Mouse (Mus musculus) heart, embryonic 16.5 days (tissue): Measurements from ENCODE around the gene Olfr54. TPM values are rescaled to one million over a fixed set of nuclear protein-coding genes. Genes with fewer than 3 reads are reported as not detected.
"Not testable (repeated sequence)": the region's sequence is repeated elsewhere in the genome, so short reads cannot be mapped to it uniquely, and the experiment has no call there.

Experiments used
- ATAC-seq: fragments of 200-750 bp; cut with Nextera tagmentation; replicated peaks from 2 replicates; pipeline ENCODE4 v1.8.0; 2017; ENCODE audit warnings: moderate number of reproducible peaks; ENCODE audit not compliant: insufficient read depth, low FRiP score; ENCODE audit errors: extremely low read depth
- H3K27ac ChIP-seq: fragments of 300-500 bp; sonication (generic); 2 replicates; pipeline ENCODE4 v1.5.1; 2014; ENCODE audit warnings: mild to moderate bottlenecking, low read length, control low read depth, moderate library complexity
- H3K27me3 ChIP-seq: fragments of 300-500 bp; sonication (generic); 2 replicates; pipeline ENCODE4 v1.6.1; 2014; ENCODE audit warnings: low read length, mixed read lengths; ENCODE audit not compliant: control insufficient read depth, insufficient read depth
- H3K36me3 ChIP-seq: fragments of 300-500 bp; sonication (generic); 2 replicates; pipeline ENCODE4 v1.6.1; 2014; ENCODE audit not compliant: control insufficient read depth, insufficient read depth
- H3K4me1 ChIP-seq: fragments of 300-500 bp; sonication (generic); 2 replicates; pipeline ENCODE4 v1.6.1; 2014; ENCODE audit warnings: low read length, mixed read lengths; ENCODE audit not compliant: control insufficient read depth, insufficient read depth
- H3K4me2 ChIP-seq: fragments of 300-500 bp; sonication (generic); 2 replicates; pipeline ENCODE4 v1.6.1; 2014; ENCODE audit warnings: low read depth, mild to moderate bottlenecking, control low read depth, low read length
- H3K4me3 ChIP-seq: fragments of 300-500 bp; sonication (generic); 2 replicates; pipeline ENCODE4 v1.5.1; 2014; ENCODE audit warnings: mild to moderate bottlenecking, control low read depth, low read length
- H3K9ac ChIP-seq: fragments of 300-500 bp; sonication (generic); 2 replicates; pipeline ENCODE4 v1.6.1; 2014; ENCODE audit warnings: low read length, control low read depth
- H3K9me3 ChIP-seq: fragments of 300-500 bp; sonication (generic); replicated peaks from 2 replicates; pipeline ENCODE4 v1.6.1; 2016; ENCODE audit warnings: low read length; ENCODE audit not compliant: control insufficient read depth
- WGBS: fragments of 180-500 bp; shearing (Covaris S2); extraction: QIAGEN DNeasy Blood & Tissue Kit; methylation state at CpG from one replicate; pipeline ENCODE4 v1.1.7; 2014; 5-methylcytosine and 5-hydroxymethylcytosine counted together
- polyA plus RNA-seq: library from polyadenylated mRNA; unstranded; fragments of >200 nt; fragmentation: Nextera tagmentation; extraction: Ambion mirVana; gene quantifications from 2 replicates; pipeline ENCODE4 v1.2.1, GENCODE M21; 2015

Gene Olfr54
- polyA plus RNA-seq, 1 experiment from 2014 or later = not detected

DNA sequence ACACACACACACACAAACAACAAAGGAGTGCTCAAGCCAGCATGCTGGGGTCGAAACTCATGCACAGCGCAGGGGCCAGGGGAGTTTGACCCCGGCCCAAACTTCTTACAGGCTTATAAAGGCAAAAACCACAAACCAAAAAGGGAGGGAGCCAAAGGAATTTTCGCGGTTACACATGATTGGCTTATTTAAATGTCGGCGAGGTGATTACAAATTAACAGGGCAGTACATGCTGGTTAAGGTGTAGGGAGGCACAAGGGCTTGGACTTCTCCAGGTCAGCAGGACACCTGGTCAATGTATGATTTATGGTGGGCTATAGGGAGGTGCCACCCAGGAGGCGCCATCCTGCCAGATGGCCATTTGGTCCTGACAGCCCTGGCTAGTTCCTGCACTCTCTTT, 15.3 kb downstream of the Olfr54 start:
- H3K36me3 ChIP-seq, H3K27me3 ChIP-seq, H3K27ac ChIP-seq, H3K4me1 ChIP-seq, ATAC-seq, H3K9me3 ChIP-seq, H3K4me3 ChIP-seq, H3K4me2 ChIP-seq, H3K9ac ChIP-seq: not testable (repeated sequence)
- 75% methylated on average over 8 of the region's 8 CpGs for WGBS

DNA sequence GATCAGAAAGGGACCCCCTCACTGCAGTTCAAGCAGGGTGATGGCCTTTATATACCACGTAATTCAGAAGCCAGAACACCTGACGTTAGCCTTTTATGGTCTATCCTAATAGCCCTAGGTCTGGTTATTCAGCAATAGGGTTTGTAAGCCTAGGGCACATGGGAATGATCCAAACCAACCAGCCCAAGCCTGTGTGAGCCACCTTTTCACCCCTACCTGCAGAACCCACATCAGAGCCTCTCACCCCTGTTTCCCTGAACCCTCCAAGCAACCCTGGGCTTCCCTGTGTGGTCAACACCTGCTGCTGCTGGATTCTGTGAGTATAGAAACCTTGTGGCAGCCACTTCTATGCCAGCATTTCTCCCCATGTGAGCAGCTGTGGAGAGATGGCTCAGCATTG, 16.2 kb downstream of the Olfr54 start:
- WGBS = 77% methylated on average over 2 of the region's 2 CpGs
- Histone ChIP-seq H3K27me3 (no peaks in the 10 kb centered on the region), H3K27ac (no peak overlapping the region), H3K4me2 (no peak overlapping the region), H3K4me3 (no peak overlapping the region), H3K4me1 (no peaks in the 10 kb centered on the region), H3K9ac (no peak overlapping the region), H3K9me3 (no peaks in the 10 kb centered on the region), H3K36me3 (no peaks in the 10 kb centered on the region)
- ATAC-seq = no peak

DNA sequence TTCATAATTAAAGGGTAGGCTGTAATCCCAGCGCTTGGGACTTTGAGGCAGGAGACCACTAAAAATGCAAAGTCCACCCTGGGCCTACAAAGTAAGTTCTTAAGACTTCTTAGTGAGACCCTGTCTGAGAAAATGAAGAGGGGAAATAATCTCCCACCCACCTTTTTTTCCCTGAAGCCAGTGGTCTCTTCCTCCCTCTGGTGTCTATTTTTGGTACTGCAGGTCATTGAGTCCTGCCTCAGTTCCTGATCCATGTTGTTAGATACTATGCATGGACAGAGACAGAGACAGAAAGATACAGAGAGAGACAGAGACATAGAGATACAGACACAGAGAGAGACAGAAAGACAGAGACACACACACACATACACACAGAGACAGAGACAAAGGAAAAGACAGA, 18.8 kb downstream of the Olfr54 start:
- H3K27ac ChIP-seq = no peak overlapping the region
- H3K27me3 ChIP-seq = no peaks in the 10 kb centered on the region
- no peak overlapping the region for H3K4me2 ChIP-seq
- no peaks in the 10 kb centered on the region for H3K36me3 ChIP-seq
- 27% methylated on average over 1 of the region's 1 CpGs for WGBS
- H3K9me3 ChIP-seq = no peaks in the 10 kb centered on the region
- H3K4me1 ChIP-seq = no peaks in the 10 kb centered on the region
- no peak overlapping the region for H3K9ac ChIP-seq
- H3K4me3 ChIP-seq = no peak overlapping the region
- ATAC-seq = no peak

DNA sequence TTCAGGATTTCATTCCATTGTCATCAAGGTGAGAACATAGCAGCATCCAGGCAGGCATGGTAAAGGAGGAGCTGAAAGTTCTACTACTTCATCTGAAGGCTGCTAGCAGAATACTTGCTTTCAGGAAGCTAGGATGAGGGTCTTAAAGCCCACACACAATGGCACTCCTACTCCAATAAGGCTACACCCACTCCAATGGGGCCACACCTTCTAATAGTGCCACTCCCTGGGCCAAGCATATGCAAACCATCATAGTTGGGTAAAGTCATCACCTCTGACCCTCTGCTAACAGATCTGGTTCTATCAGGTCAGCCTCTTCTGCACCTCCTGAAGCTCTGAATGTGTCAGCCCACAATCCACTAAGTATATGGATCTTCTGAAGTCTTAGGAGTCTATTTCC, 20.1 kb downstream of the Olfr54 start:
- H3K9me3 ChIP-seq, H3K4me3 ChIP-seq, H3K9ac ChIP-seq, H3K4me1 ChIP-seq, ATAC-seq, H3K4me2 ChIP-seq, H3K36me3 ChIP-seq, H3K27ac ChIP-seq, H3K27me3 ChIP-seq: not testable (repeated sequence)

DNA sequence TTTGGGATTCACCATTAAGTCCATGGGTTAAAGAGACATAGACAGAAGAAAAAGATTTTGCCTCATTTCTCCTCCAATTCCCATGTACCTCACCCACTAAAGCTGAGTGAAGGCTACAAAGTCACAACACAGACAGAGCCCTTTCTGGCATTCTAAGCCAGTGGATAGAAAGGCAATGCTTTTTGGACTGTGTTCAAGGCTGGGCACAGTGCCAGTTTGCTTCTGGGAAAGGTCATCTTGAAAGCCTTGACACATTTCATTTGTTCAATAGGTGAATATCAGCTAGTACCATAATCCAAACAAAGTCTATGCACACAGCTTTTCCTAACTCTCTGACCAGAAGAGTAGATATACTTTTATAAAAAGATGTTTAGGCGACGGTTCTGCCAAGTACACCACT, 21.9 kb downstream of the Olfr54 start:
- Histone ChIP-seq H3K9ac (no peak overlapping the region), H3K9me3 (no peaks in the 10 kb centered on the region), H3K4me1 (no peaks in the 10 kb centered on the region), H3K27ac (no peak overlapping the region), H3K27me3 (no peaks in the 10 kb centered on the region; the same call in 1 of the 2 replicates), H3K4me3 (no peak overlapping the region), H3K4me2 (no peak overlapping the region), H3K36me3 (no peaks in the 10 kb centered on the region)
- ATAC-seq = no peak
- 48% methylated on average over 2 of the region's 2 CpGs for WGBS

DNA sequence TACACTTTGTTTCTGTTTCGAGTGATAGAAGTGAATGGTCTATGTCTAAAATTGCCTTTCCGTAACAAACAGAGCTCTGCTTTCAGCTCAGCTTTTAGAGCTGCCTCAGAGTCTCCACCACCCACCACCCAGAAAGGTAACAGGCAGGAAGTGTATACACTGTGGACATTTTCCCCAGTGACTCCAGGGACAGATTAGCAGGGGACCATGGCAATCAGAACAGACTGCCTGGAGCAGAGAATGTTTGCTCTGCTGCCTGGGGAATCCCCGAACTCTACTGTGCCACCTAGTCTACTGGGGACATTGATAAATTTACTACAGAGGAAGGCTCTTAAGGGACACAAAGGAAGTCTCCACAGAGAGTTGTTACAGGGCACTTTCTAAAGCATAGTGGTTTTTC, 30.7 kb downstream of the Olfr54 start:
- not testable (repeated sequence) for ATAC-seq, H3K27ac ChIP-seq, H3K9me3 ChIP-seq, H3K4me3 ChIP-seq, H3K4me1 ChIP-seq, H3K4me2 ChIP-seq, H3K9ac ChIP-seq, H3K27me3 ChIP-seq, H3K36me3 ChIP-seq
- 66% methylated on average over 3 of the region's 3 CpGs for WGBS

DNA sequence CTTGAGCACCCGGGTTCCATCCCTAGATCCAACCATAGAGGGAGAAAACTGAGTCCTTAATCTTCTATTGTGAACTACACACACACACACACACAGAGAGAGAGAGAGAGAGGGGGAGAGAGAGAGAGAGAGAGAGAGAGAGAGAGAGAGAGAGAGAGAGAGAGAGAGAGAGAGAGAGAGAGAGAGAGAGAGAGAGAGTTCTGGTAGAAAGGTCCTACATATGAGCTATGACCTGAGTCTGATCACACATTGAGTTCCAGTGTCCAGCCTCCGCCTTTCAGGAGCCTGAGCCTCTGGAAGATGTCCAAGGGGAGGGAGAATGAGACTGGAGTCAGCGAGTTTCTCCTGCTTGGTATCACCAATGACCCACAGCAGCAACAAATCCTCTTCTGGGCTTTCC, 33.8 kb downstream of the Olfr54 start, which contains the start of gene Olfr1375:
Gene Olfr1375, plus strand, starts transcription at position 301 of the 400 bp plus-strand sequence.
- 59% methylated on average over 3 of the region's 3 CpGs for WGBS
- not testable (repeated sequence) for H3K27ac ChIP-seq, H3K4me3 ChIP-seq, ATAC-seq, H3K36me3 ChIP-seq, H3K27me3 ChIP-seq, H3K4me1 ChIP-seq, H3K9ac ChIP-seq, H3K4me2 ChIP-seq, H3K9me3 ChIP-seq

DNA sequence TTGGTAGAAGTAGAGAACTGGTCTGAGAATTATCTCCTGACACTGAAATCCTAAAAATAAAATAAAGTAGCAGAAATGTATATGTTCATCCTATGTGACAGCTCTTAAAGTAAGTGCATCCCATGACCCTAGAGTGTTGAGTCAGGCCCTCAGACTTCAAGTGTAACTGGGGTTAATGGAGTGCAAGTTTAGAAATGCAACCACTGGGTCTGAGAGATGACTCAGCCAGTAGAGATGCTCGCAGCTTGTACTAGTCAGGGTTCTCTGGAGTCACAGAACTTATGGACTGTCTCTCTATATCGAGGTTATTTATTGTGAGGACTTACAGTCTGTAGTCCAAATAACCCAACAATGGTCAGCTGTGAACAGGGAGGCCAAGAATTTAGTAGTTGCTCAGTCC, 37.6 kb downstream of the Olfr54 start:
- Histone ChIP-seq H3K4me2 (no peak overlapping the region), H3K4me3 (no peak overlapping the region), H3K9me3 (no peaks in the 10 kb centered on the region), H3K36me3 (no peaks in the 10 kb centered on the region), H3K27ac (no peak overlapping the region), H3K9ac (no peak overlapping the region), H3K27me3 (no peaks in the 10 kb centered on the region; the same call in 1 of the 2 replicates), H3K4me1 (no peaks in the 10 kb centered on the region)
- WGBS = 48% methylated on average over 2 of the region's 2 CpGs
- no peak for ATAC-seq

DNA sequence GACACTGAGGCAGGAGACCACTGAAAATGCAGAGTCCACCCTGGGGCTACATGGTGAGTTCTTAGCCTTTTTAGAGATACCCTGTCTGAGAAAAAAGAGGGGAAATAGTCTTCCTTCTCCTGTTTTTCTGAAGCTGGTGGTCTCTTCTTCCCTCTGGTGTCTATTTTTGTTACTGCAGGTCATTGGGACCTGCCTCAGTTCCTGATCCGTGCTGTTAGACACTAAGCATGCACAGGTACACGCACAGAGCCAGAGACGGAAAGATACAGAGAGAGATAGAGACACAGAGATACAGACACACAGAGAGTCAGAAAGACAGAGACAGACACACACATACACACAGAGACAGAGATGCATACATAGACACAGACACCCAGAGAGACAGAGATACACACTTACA, 39.2 kb downstream of the Olfr54 start:
- ATAC-seq = no peak
- no peak overlapping the region for H3K4me2 ChIP-seq
- no peaks in the 10 kb centered on the region for H3K9me3 ChIP-seq
- no peak overlapping the region for H3K4me3 ChIP-seq
- no peaks in the 10 kb centered on the region for H3K4me1 ChIP-seq
- no peak overlapping the region for H3K9ac ChIP-seq
- H3K36me3 ChIP-seq = no peaks in the 10 kb centered on the region
- H3K27ac ChIP-seq = no peak overlapping the region
- WGBS = 34% methylated on average over 3 of the region's 3 CpGs
- H3K27me3 ChIP-seq = no peaks in the 10 kb centered on the region; the same call in 1 of the 2 replicates

DNA sequence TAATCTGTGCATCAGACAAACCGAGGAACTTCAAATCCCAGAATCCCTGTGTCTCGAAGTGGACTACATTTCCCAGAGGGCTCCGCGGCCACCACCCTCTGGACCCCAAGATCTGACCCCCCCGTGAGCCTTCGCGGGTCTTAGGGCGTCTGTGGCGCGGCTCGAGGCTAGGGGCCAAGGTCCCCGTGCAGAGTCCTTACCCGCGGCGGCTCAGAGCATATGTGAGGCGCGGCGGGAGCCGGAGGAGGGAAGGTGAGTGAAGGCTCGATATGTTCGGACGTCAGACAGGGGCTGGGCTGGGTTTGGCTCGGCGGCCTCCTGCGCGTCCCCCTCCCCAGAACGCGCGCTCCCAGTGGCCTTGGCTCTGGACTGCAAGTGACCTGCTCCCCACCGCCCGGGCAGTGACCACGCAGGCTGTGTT, 45.1 kb downstream of the Olfr54 start, which contains the start of gene Zfp354a:
Gene Zfp354a, plus strand, starts transcription at position 107 of the 421 bp plus-strand sequence.
- peak; percentile 93 for ATAC-seq
- peak within 1 kb of the TSS; percentile 89 for H3K4me2 ChIP-seq
- H3K4me3 ChIP-seq = peak within 1 kb of the TSS; percentile 91
- peaks cover 7% of the 10 kb centered on the region for H3K4me1 ChIP-seq
- under 1% methylated on average over 32 of the region's 32 CpGs for WGBS
- H3K9ac ChIP-seq = peak within 1 kb of the TSS; percentile 91
- 0 out of 2 replicates have a peak within 1 kb of the TSS, but pooled peaks have one; percentile 54 for H3K27ac ChIP-seq
- no peaks in the 10 kb centered on the region for H3K36me3 ChIP-seq
- H3K27me3 ChIP-seq = no peaks in the 10 kb centered on the region; the same call in 1 of the 2 replicates
- H3K9me3 ChIP-seq = no peaks in the 10 kb centered on the region
